Mouse (Mus musculus) embryonic facial prominence, embryonic 15.5 days (tissue): ENCODE measurements around the gene Olfr524. TPM values are rescaled to one million over a fixed set of nuclear protein-coding genes. Genes with fewer than 3 reads are reported as not detected.

Source experiments
- ATAC-seq: fragments of 200-750 bp; cut with Nextera tagmentation; 2 replicates; pipeline ENCODE4 v1.8.0; 2017; ENCODE audit warnings: low read depth, moderate TSS enrichment; ENCODE audit not compliant: insufficient number of reproducible peaks, low FRiP score, low TSS enrichment
- H3K27ac ChIP-seq: fragments of 300-500 bp; sonication (generic); replicated peaks from 2 replicates; pipeline ENCODE4 v1.5.1; 2015; ENCODE audit warnings: mild to moderate bottlenecking, inconsistent platforms
- H3K27me3 ChIP-seq: fragments of 300-500 bp; sonication (generic); 2 replicates; pipeline ENCODE4 v1.6.1; 2015; ENCODE audit warnings: inconsistent platforms
- H3K36me3 ChIP-seq: fragments of 300-500 bp; sonication (generic); 2 replicates; pipeline ENCODE4 v1.6.1; 2015; ENCODE audit warnings: mild to moderate bottlenecking, inconsistent platforms
- H3K4me1 ChIP-seq: fragments of 300-500 bp; sonication (generic); 2 replicates; pipeline ENCODE4 v1.6.1; 2015; ENCODE audit warnings: inconsistent platforms
- H3K4me2 ChIP-seq: fragments of 300-500 bp; sonication (generic); replicated peaks from 2 replicates; pipeline ENCODE4 v1.6.1; 2015; ENCODE audit warnings: mild to moderate bottlenecking, inconsistent platforms
- H3K4me3 ChIP-seq: fragments of 300-500 bp; sonication (generic); replicated peaks from 2 replicates; pipeline ENCODE4 v1.5.1; 2015; ENCODE audit warnings: mild to moderate bottlenecking, inconsistent platforms
- H3K9ac ChIP-seq: fragments of 300-500 bp; sonication (generic); 2 replicates; pipeline ENCODE4 v1.6.1; 2015; ENCODE audit warnings: inconsistent platforms
- H3K9me3 ChIP-seq: fragments of 300-500 bp; sonication (generic); replicated peaks from 2 replicates; pipeline ENCODE4 v1.6.1; 2016; ENCODE audit warnings: inconsistent platforms
- WGBS: fragments of 180-500 bp; shearing (Covaris S2); methylation state at CpG from one replicate; pipeline ENCODE4 v1.1.7; 2015; 5-methylcytosine and 5-hydroxymethylcytosine counted together
- polyA plus RNA-seq: library from polyadenylated mRNA; unstranded; fragments of >200 nt; fragmentation: Nextera tagmentation; extraction: Ambion mirVana; gene quantifications from 2 replicates; pipeline ENCODE4 v1.2.1, GENCODE M21; 2015

Gene Olfr524
- polyA plus RNA-seq, 1 experiment from 2014 or later = not detected

GRCm38 (mm10) chr7:140184206-140184605 lies 21.6 kb downstream of the Olfr524 start:
- Histone ChIP-seq H3K36me3 (no peaks in the 10 kb centered on the region), H3K4me2 (no peak overlapping the region), H3K9me3 (no peaks in the 10 kb centered on the region), H3K9ac (no peak overlapping the region), H3K4me3 (no peak overlapping the region), H3K27me3 (no peaks in the 10 kb centered on the region), H3K27ac (no peak overlapping the region), H3K4me1 (no peaks in the 10 kb centered on the region)
- ATAC-seq = no peak
- 89% methylated on average over 4 of the region's 4 CpGs for whole genome bisulfite sequencing

GRCm38 (mm10) chr7:140180692-140181091 lies 25.1 kb downstream of the Olfr524 start:
- 70% methylated on average over 2 of the region's 2 CpGs for WGBS
- no peaks in the 10 kb centered on the region for H3K36me3 ChIP-seq
- H3K4me1 ChIP-seq = no peaks in the 10 kb centered on the region
- no peak for ATAC-seq
- H3K9me3 ChIP-seq = no peaks in the 10 kb centered on the region
- H3K9ac ChIP-seq = no peak overlapping the region
- H3K27ac ChIP-seq = no peak overlapping the region
- H3K27me3 ChIP-seq = no peaks in the 10 kb centered on the region
- no peak overlapping the region for H3K4me3 ChIP-seq
- no peak overlapping the region for H3K4me2 ChIP-seq

DNA sequence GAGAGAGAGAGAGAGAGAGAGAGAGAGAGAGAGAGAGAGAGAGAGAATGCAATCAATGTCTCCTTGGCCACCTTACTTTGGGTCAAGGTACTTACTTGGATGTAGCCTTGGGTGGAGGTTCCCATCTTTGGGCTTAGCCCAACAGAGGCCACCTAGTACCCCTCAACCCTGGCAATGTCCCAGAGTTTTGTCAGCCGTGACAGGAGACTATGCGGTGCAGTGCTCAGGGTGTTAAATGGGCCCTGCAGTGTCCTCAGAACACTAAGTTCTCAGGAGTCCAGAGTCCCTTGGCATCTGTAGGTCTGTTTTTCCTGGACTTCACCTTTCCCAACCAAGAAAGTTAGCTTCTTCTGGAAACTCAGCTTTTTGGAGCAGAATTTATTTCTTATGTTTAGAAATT lies 26.6 kb downstream of the Olfr524 start:
- no peak overlapping the region for H3K27ac ChIP-seq
- H3K4me2 ChIP-seq = no peak overlapping the region
- WGBS = 95% methylated on average over 2 of the region's 2 CpGs
- no peaks in the 10 kb centered on the region for H3K9me3 ChIP-seq
- no peak for ATAC-seq
- H3K36me3 ChIP-seq = no peaks in the 10 kb centered on the region
- H3K9ac ChIP-seq = no peak overlapping the region
- H3K27me3 ChIP-seq = no peaks in the 10 kb centered on the region
- no peaks in the 10 kb centered on the region for H3K4me1 ChIP-seq
- H3K4me3 ChIP-seq = no peak overlapping the region

GRCm38 (mm10) chr7:140172936-140173335 lies 32.8 kb downstream of the Olfr524 start, which contains the start of gene Olfr523:
Gene Olfr523 (plus strand): TSS chr7:140173217.
- 20% methylated on average over 1 of the region's 1 CpGs for WGBS
- H3K27ac ChIP-seq = no peak within 1 kb of the TSS
- no peaks in the 10 kb centered on the region for H3K27me3 ChIP-seq
- no peaks in the 10 kb centered on the region for H3K36me3 ChIP-seq
- H3K4me1 ChIP-seq = no peaks in the 10 kb centered on the region
- no peak within 1 kb of the TSS for H3K9ac ChIP-seq
- no peak within 1 kb of the TSS for H3K4me3 ChIP-seq
- H3K9me3 ChIP-seq = no peaks in the 10 kb centered on the region
- no peak for ATAC-seq
- no peak within 1 kb of the TSS for H3K4me2 ChIP-seq

DNA sequence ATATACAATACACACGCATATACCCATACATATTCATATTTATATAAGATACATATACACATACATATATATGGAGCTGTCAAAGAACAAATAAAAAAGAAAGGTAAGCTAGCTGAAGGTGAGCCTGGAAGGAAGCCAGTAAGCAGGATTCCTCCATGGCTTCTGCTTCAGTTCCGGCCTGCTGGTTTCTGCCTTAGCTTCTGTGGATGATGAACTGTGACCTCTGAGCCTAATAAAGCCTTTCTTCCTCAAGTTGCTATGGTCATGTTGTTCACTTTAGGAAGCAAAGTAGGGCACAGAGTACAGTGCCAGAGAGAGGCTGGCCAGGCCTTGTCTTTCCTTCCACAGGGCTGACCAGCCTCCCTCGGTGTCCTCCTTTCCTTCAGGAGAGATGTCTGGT lies 34.9 kb downstream of the Olfr524 start:
- WGBS = 92% methylated on average over 3 of the region's 3 CpGs
- H3K4me3 ChIP-seq = no peak overlapping the region
- H3K9me3 ChIP-seq = no peaks in the 10 kb centered on the region

GRCm38 (mm10) chr7:140169386-140169785 lies 36.4 kb downstream of the Olfr524 start:
- no peaks in the 10 kb centered on the region for H3K9me3 ChIP-seq
- no peak overlapping the region for H3K27ac ChIP-seq
- no peak overlapping the region for H3K9ac ChIP-seq
- H3K4me3 ChIP-seq = no peak overlapping the region
- 70% methylated on average over 4 of the region's 4 CpGs for WGBS
- no peaks in the 10 kb centered on the region for H3K36me3 ChIP-seq
- no peaks in the 10 kb centered on the region for H3K27me3 ChIP-seq
- no peak for ATAC-seq
- no peak overlapping the region for H3K4me2 ChIP-seq
- no peaks in the 10 kb centered on the region for H3K4me1 ChIP-seq

More for the DNA sequence above, 34.9 kb downstream of the Olfr524 start:
- Histone ChIP-seq H3K9ac (no peak overlapping the region), H3K36me3 (no peaks in the 10 kb centered on the region), H3K4me2 (no peak overlapping the region), H3K27me3 (no peaks in the 10 kb centered on the region), H3K27ac (no peak overlapping the region), H3K4me1 (no peaks in the 10 kb centered on the region)
- ATAC-seq = no peak

GRCm38 (mm10) chr7:140167950-140168349 lies 37.8 kb downstream of the Olfr524 start:
- ATAC-seq = no peak
- Histone ChIP-seq H3K4me2 (no peak overlapping the region), H3K9me3 (no peaks in the 10 kb centered on the region), H3K4me1 (no peaks in the 10 kb centered on the region), H3K9ac (no peak overlapping the region), H3K27ac (no peak overlapping the region), H3K36me3 (no peaks in the 10 kb centered on the region), H3K27me3 (no peaks in the 10 kb centered on the region), H3K4me3 (no peak overlapping the region)
- 61% methylated on average over 1 of the region's 1 CpGs for WGBS

DNA sequence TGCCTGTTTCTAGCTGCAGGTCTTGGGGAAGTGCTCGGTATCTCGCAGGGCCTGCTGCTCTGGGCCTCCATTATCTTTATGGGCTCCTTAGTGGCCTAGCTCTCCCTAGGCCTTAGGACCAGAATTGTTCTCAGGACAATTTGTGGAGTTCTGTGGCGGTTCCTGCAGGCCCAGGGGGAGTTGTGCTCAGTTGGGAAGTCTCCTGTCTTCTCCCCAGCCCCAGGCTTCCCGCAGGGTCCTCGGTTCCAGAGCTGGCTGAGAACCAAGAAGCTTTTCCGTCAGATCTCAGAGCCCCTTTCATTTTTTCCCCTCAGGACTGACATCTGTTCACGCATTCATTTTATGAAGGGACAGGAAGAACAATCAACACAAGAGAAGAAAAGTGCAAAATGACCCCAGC lies 41.1 kb downstream of the Olfr524 start, which contains the start of gene Olfr522:
Olfr522 (minus strand) TSS at position 101 of the 400 bp plus-strand sequence.
- Histone ChIP-seq H3K4me1 (no peaks in the 10 kb centered on the region), H3K27me3 (no peaks in the 10 kb centered on the region), H3K4me3 (no peak within 1 kb of the TSS), H3K36me3 (no peaks in the 10 kb centered on the region), H3K27ac (no peak within 1 kb of the TSS), H3K4me2 (no peak within 1 kb of the TSS), H3K9me3 (no peaks in the 10 kb centered on the region), H3K9ac (no peak within 1 kb of the TSS)
- ATAC-seq = no peak
- WGBS = 65% methylated on average over 7 of the region's 7 CpGs

GRCm38 (mm10) chr7:140160363-140160762 lies 45.4 kb downstream of the Olfr524 start:
- H3K4me1 ChIP-seq = no peaks in the 10 kb centered on the region
- no peak overlapping the region for H3K4me3 ChIP-seq
- 81% methylated on average over 3 of the region's 3 CpGs for WGBS
- H3K27me3 ChIP-seq = peaks cover 11% of the 10 kb centered on the region
- no peak for ATAC-seq
- no peak overlapping the region for H3K27ac ChIP-seq
- no peaks in the 10 kb centered on the region for H3K36me3 ChIP-seq
- no peak overlapping the region for H3K4me2 ChIP-seq
- no peaks in the 10 kb centered on the region for H3K9me3 ChIP-seq
- no peak overlapping the region for H3K9ac ChIP-seq

GRCm38 (mm10) chr7:140154218-140154927 lies 51.4 kb downstream of the Olfr524 start, which contains the start of gene Sprn:
Gene Sprn (minus strand): TSS chr7:140154877.
- Histone ChIP-seq H3K9me3 (no peaks in the 10 kb centered on the region), H3K9ac (no peak within 1 kb of the TSS), H3K27ac (no peak within 1 kb of the TSS), H3K4me2 (peak within 1 kb of the TSS; percentile 46), H3K4me3 (peak within 1 kb of the TSS; percentile 30), H3K36me3 (no peaks in the 10 kb centered on the region), H3K4me1 (peaks cover 11% of the 10 kb centered on the region), H3K27me3 (peaks cover 44% of the 10 kb centered on the region)
- ATAC-seq = no peak
- 3% methylated on average over 28 of the region's 28 CpGs for whole genome bisulfite sequencing

DNA sequence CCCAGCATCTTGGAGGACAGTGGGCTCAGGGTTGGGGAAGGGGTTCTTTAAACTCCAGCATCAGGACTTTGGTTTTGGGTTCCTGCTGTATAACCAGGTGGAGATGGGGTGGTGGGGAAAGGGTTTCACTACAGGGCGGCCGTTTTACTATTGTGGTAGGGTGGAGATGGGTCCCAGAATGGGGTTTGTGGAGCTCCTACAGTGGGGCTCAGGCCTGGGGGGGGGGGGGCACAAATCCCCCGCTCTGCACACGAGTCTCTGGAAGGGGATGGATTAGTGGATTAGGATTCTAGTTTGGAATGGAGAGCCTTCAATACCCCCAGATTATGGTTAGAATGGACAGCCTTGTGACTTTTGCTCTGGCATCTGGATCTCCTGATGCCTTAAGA lies 51.9 kb downstream of the Olfr524 start:
- 19% methylated on average over 4 of the region's 4 CpGs for WGBS
- ATAC-seq = no peak
- H3K4me1 ChIP-seq = peaks cover 11% of the 10 kb centered on the region
- no peak overlapping the region for H3K9ac ChIP-seq
- peaks cover 41% of the 10 kb centered on the region for H3K27me3 ChIP-seq
- H3K9me3 ChIP-seq = no peaks in the 10 kb centered on the region
- peak overlapping the region; percentile 46 for H3K4me2 ChIP-seq
- no peak overlapping the region for H3K27ac ChIP-seq
- no peaks in the 10 kb centered on the region for H3K36me3 ChIP-seq
- peak overlapping the region; percentile 30 for H3K4me3 ChIP-seq

DNA sequence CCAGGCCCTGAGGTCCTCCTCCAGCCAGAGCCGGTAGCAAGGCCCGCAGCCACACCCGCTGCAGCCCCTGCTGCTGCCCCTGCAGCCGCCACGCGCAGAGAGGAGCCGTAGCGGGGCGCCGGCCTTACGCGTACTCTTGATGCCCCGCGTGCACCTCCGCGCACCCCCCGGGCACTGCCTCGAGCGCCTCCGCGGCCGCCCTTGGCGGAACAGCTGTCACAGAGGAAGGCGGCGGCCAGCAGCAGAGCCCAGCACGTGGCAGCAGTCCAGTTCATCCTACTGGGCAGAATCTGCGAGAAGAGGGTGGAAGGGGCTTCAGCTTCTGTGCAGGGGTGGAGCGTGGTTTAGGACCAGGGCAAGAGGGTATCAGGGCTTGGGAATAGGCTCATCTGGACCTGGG lies 52.4 kb downstream of the Olfr524 start:
- peak overlapping the region; percentile 43 for H3K4me2 ChIP-seq
- no peak overlapping the region for H3K27ac ChIP-seq
- WGBS = 4% methylated on average over 28 of the region's 28 CpGs
- no peaks in the 10 kb centered on the region for H3K9me3 ChIP-seq
- H3K27me3 ChIP-seq = peaks cover 38% of the 10 kb centered on the region
- H3K4me3 ChIP-seq = peak overlapping the region; percentile 11; the same call in 1 of the 2 replicates
- H3K36me3 ChIP-seq = no peaks in the 10 kb centered on the region
- peaks cover 11% of the 10 kb centered on the region for H3K4me1 ChIP-seq
- H3K9ac ChIP-seq = no peak overlapping the region
- ATAC-seq = no peak
